ENCODE assay signal across 10 mouse cellular contexts in the genomic region with DNA sequence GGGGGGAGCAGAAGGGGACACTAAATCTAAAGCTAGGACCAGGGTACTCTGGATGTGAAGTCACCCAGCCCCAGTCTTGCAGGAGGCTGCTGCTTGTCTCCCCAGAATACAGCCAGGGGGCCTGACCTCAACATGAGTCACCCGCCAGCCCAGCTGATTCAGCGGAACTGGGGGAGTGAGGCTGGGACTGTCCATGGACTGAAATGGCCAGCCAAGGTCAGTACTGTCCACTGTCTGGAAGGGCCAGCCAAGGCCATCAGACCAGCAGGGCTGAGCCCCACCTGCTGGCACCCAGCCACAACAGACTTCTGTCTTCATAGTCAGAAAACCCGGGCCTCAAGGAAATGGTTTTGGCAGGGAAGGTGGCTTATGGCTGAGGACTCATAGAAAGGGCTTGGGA. TPM values are rescaled to one million over a fixed set of nuclear protein-coding genes. Genes with fewer than 3 reads are reported as not detected.
DNase-seq lines count a peak whose midpoint lies in the region; ATAC-seq and TF ChIP-seq lines count a peak whose summit lies in the region.
"Had no signal": no experiment of that assay in that cellular context is flagged by ENCODE, and none has a peak within 500 bp of the region (broad histone marks: within the 10 kb centered on the region; RNA-seq: fewer than 3 reads in every experiment).

No protein-coding gene starts in this region.

- 50% methylated on average over 3 of the region's 3 CpGs for WGBS in liver, postnatal 0 days (ENCODE audit: insufficient replicate concordance)
- 76% methylated on average over 3 of the region's 3 CpGs for WGBS in midbrain, embryonic 11.5 days
- 76% methylated on average over 3 of the region's 3 CpGs for WGBS in forebrain, embryonic 13.5 days

- no peak for TF ChIP-seq EP300 in liver, postnatal 0 days (IDR thresholded peaks at IDR 0.05; ENCODE audit: low read depth)

- peak; percentile 81 for DNase-seq in layer of hippocampus, adult 9-11 months
- no peak for DNase-seq in layer of hippocampus, adult 9-10 months (ENCODE audit: low spot score)
- peak; percentile 97 for DNase-seq in adrenal gland, postnatal 36 days
- DNase-seq in liver, postnatal 0 days, result peak; percentile 58
- peak; percentile 25 to 61 for DNase-seq in urinary bladder, postnatal 36 days (ENCODE audit: low spot score in 2 of 2)
- DNase-seq in midbrain, embryonic 11.5 days (ENCODE audit: low spot score, missing footprints), result no peak

- H3K4me3 ChIP-seq in liver, postnatal 0 days (ENCODE audit: low read depth, low read length), result no peak overlapping the region
- no peak overlapping the region for H3K4me3 ChIP-seq in midbrain, embryonic 11.5 days (ENCODE audit: low read depth, low read length)
- no peak overlapping the region for H3K4me3 ChIP-seq in forebrain, embryonic 13.5 days
- H3K4me3 ChIP-seq: midbrain, embryonic 12.5 days had no signal

- peaks cover 11% of the 10 kb centered on the region for H3K4me1 ChIP-seq in liver, postnatal 0 days (ENCODE audit: insufficient read depth)
- no peaks in the 10 kb centered on the region for H3K4me1 ChIP-seq in midbrain, embryonic 11.5 days (ENCODE audit: control insufficient read depth, insufficient read depth, low read length)
- no peaks in the 10 kb centered on the region for H3K4me1 ChIP-seq in forebrain, embryonic 13.5 days
- H3K4me1 ChIP-seq: midbrain, embryonic 12.5 days had no signal

- TF ChIP-seq CTCF in liver, postnatal 0 days (IDR thresholded peaks at IDR 0.05; ENCODE audit: low read depth), result peak; percentile 25; the same call in 1 of the 2 replicates

- no peak overlapping the region for H3K9ac ChIP-seq in liver, postnatal 0 days (replicated peaks)
- H3K9ac ChIP-seq in midbrain, embryonic 11.5 days (ENCODE audit: low read length), result no peak overlapping the region
- no peak overlapping the region for H3K9ac ChIP-seq in forebrain, embryonic 13.5 days
- H3K9ac ChIP-seq: midbrain, embryonic 12.5 days had no signal

- no peak overlapping the region for H3K27ac ChIP-seq in liver, postnatal 0 days (ENCODE audit: low read depth)
- H3K27ac ChIP-seq in midbrain, embryonic 11.5 days (ENCODE audit: low read depth, low read length), result no peak overlapping the region
- H3K27ac ChIP-seq in forebrain, embryonic 13.5 days, result no peak overlapping the region
- H3K27ac ChIP-seq: midbrain, embryonic 12.5 days had no signal

- H3K36me3 ChIP-seq in liver, postnatal 0 days (replicated peaks; ENCODE audit: insufficient read depth, low read length), result no peaks in the 10 kb centered on the region
- no peaks in the 10 kb centered on the region for H3K36me3 ChIP-seq in midbrain, embryonic 11.5 days (ENCODE audit: control insufficient read depth, insufficient read depth, low read length)
- peaks cover 23% of the 10 kb centered on the region; the same call in 1 of the 2 replicates for H3K36me3 ChIP-seq in forebrain, embryonic 13.5 days (ENCODE audit: poor library complexity, severe bottlenecking)
- H3K36me3 ChIP-seq: G1E had no signal

- H3K27me3 ChIP-seq in liver, postnatal 0 days (ENCODE audit: insufficient read depth, low read length), result no peaks in the 10 kb centered on the region
- no peaks in the 10 kb centered on the region for H3K27me3 ChIP-seq in midbrain, embryonic 11.5 days (ENCODE audit: control insufficient read depth, insufficient read depth, low read length)
- H3K27me3 ChIP-seq in forebrain, embryonic 13.5 days, result no peaks in the 10 kb centered on the region
- H3K27me3 ChIP-seq: midbrain, embryonic 12.5 days had no signal

- ATAC-seq in hematopoietic stem cell, adult 5-6 weeks (replicated peaks in 1 of 2; ENCODE audit: insufficient read depth in 1 of 2, low FRiP score in 2 of 2, low TSS enrichment in 1 of 2, low read depth in 1 of 2, poor library complexity in 2 of 2, severe bottlenecking in 2 of 2), result peak; percentile 32 to 44; a peak in 2 of 4 replicates
- ATAC-seq in liver, postnatal 0 days, result peak; percentile 71
- no peak for ATAC-seq in midbrain, embryonic 11.5 days (ENCODE audit: low FRiP score)
- ATAC-seq in forebrain, embryonic 13.5 days, result no peak

- no peak overlapping the region for H3K4me2 ChIP-seq in liver, postnatal 0 days (ENCODE audit: low read depth, low read length)
- no peak overlapping the region for H3K4me2 ChIP-seq in midbrain, embryonic 11.5 days
- no peak overlapping the region for H3K4me2 ChIP-seq in forebrain, embryonic 13.5 days
- H3K4me2 ChIP-seq: midbrain, embryonic 12.5 days had no signal

- no peaks in the 10 kb centered on the region for H3K9me3 ChIP-seq in liver, postnatal 0 days (ENCODE audit: low read length)
- H3K9me3 ChIP-seq in midbrain, embryonic 11.5 days (ENCODE audit: control insufficient read depth, low read length), result no peaks in the 10 kb centered on the region
- H3K9me3 ChIP-seq in forebrain, embryonic 13.5 days (replicated peaks), result no peaks in the 10 kb centered on the region
- H3K9me3 ChIP-seq: G1E; midbrain, embryonic 12.5 days had no signal

RNA-seq across cellular contexts. Expression of a gene that starts 17.9 kb away (rescaled TPM):
- 10 to 100 TPM; 31.1 to 34.3 TPM for total RNA-seq in adrenal gland, postnatal 36 days (2021)
- 0.13 and 0.65 TPM in 2 replicates for total RNA-seq in hematopoietic stem cell, adult 5-6 weeks (2017)
- polyA plus RNA-seq in liver, postnatal 0 days (2015; fragmentation: Nextera tagmentation; extraction: Ambion mirVana), result 2.5 and 2.9 TPM in 2 replicates
- polyA plus RNA-seq in midbrain, embryonic 11.5 days (2014; fragmentation: Nextera tagmentation; extraction: Ambion mirVana), result 3.3 and 3.9 TPM in 2 replicates
- 7.7 and 10.3 TPM in 2 replicates for polyA plus RNA-seq in forebrain, embryonic 13.5 days (2015; fragmentation: Nextera tagmentation; extraction: Ambion mirVana)
- total RNA-seq: G1E had no signal
- polyA plus RNA-seq: G1E had no signal

Comparison
In these comparisons a context has a peak if more than half of its experiments do, and no peak if none do; other contexts are left out.
1. DNase-seq: peak in layer of hippocampus, adult 9-11 months (single experiment), adrenal gland, postnatal 36 days (2 of 2), liver, postnatal 0 days (single experiment) and urinary bladder, postnatal 36 days (2 of 2); none in layer of hippocampus, adult 9-10 months (single experiment) and midbrain, embryonic 11.5 days (single experiment).
2. ATAC-seq: peak in hematopoietic stem cell, adult 5-6 weeks (2 of 2) and liver, postnatal 0 days (single experiment); none in midbrain, embryonic 11.5 days (single experiment) and forebrain, embryonic 13.5 days (single experiment).